Mouse (Mus musculus): ENCODE data around the gene Zfp184. TPM values are rescaled to one million over a fixed set of nuclear protein-coding genes. Genes with fewer than 3 reads are reported as not detected.

The Zfp184 gene
- total and polyA plus RNA-seq, 3 experiments = 0.42 to 1.0 TPM; not detected in 1

GRCm38 (mm10) chr13:21930981-21931380 is 13.9 kb upstream of the Zfp184 start:
- Histone ChIP-seq H3K27me3 (ENCODE audit: control insufficient read depth in 1 of 2, insufficient read depth in 2 of 2, low read length in 2 of 2) (no peaks in the 10 kb centered on the region), H3K9me3 (replicated peaks; ENCODE audit: insufficient read depth, low read length) (no peaks in the 10 kb centered on the region), H3K36me3 (ENCODE audit: control insufficient read depth in 1 of 2, insufficient read depth in 2 of 2, low read length in 2 of 2) (peaks cover 0 to 8% of the 10 kb centered on the region in 2 experiments; a peak in 1 of 4 replicates), H3K4me3 (ENCODE audit: control insufficient read depth in 1 of 2, insufficient read depth in 1 of 2, low read depth in 2 of 2, low read length in 2 of 2) (no peak overlapping the region), H3K9ac (ENCODE audit: control insufficient read depth, low read depth, low read length, poor library complexity, severe bottlenecking) (no peak overlapping the region), H3K79me2 (ENCODE audit: control insufficient read depth, insufficient read depth, low read length, poor library complexity) (no peaks in the 10 kb centered on the region), H3K27ac (ENCODE audit: control insufficient read depth, low read depth, low read length) (no peak overlapping the region), H3K4me1 (ENCODE audit: control insufficient read depth in 1 of 2, insufficient read depth in 2 of 2, low read length in 2 of 2) (peaks cover 0 to 2% of the 10 kb centered on the region in 2 experiments; a peak in 1 of 4 replicates)
- peak; percentile 75 for DNase-seq (ENCODE audit: low read depth, low spot score)
- TF ChIP-seq POLR2A (IDR thresholded peaks at IDR 0.05; ENCODE audit: control insufficient read depth in 1 of 2, insufficient read depth in 1 of 2, low read depth in 1 of 2, low read length in 2 of 2, poor library complexity in 1 of 2) = no peak
- no peak for TF ChIP-seq USF2 (IDR thresholded peaks at IDR 0.05; ENCODE audit: borderline replicate concordance in 1 of 2, insufficient read depth in 1 of 2, low read depth in 1 of 2, low read length in 2 of 2)
- no peak for TF ChIP-seq USF1 (IDR thresholded peaks at IDR 0.05; ENCODE audit: low read depth, low read length)
- peak; percentile 99 for TF ChIP-seq TBP (IDR thresholded peaks at IDR 0.05; ENCODE audit: low read depth, low read length)
- 0 out of 2 replicates have a peak, but pooled peaks have one; percentile 21 for TF ChIP-seq GATA1 (IDR thresholded peaks at IDR 0.05; ENCODE audit: low read depth, low read length)
- TF ChIP-seq MAZ (IDR thresholded peaks at IDR 0.05; ENCODE audit: low read depth, low read length) = no peak
- no peak for TF ChIP-seq MXI1 (IDR thresholded peaks at IDR 0.05; ENCODE audit: low read depth, low read length)

GRCm38 (mm10) chr13:21931740-21932139 is 13.2 kb upstream of the Zfp184 start:
- no peaks in the 10 kb centered on the region for H3K79me2 ChIP-seq (ENCODE audit: control insufficient read depth, insufficient read depth, low read length, poor library complexity)
- peak; percentile 42 for DNase-seq (ENCODE audit: low read depth, low spot score)
- H3K27me3 ChIP-seq (ENCODE audit: control insufficient read depth in 1 of 2, insufficient read depth in 2 of 2, low read length in 2 of 2) = no peaks in the 10 kb centered on the region
- no peaks in the 10 kb centered on the region for H3K4me1 ChIP-seq (ENCODE audit: control insufficient read depth in 1 of 2, insufficient read depth in 2 of 2, low read length in 2 of 2)
- H3K9me3 ChIP-seq (replicated peaks; ENCODE audit: insufficient read depth, low read length) = no peaks in the 10 kb centered on the region
- H3K36me3 ChIP-seq (ENCODE audit: control insufficient read depth in 1 of 2, insufficient read depth in 2 of 2, low read length in 2 of 2) = peaks cover 0 to 8% of the 10 kb centered on the region in 2 experiments; a peak in 1 of 4 replicates
- peak overlapping the region in 1 of 2 experiments; percentile 40; a peak in 2 of 4 replicates for H3K4me3 ChIP-seq (ENCODE audit: control insufficient read depth in 1 of 2, insufficient read depth in 1 of 2, low read depth in 2 of 2, low read length in 2 of 2)
- TF ChIP-seq TBP (IDR thresholded peaks at IDR 0.05; ENCODE audit: low read depth, low read length) (peak; percentile 94), MYC (IDR thresholded peaks at IDR 0.05; ENCODE audit: low read depth, low read length) (no peak)
- no peak overlapping the region for H3K9ac ChIP-seq (ENCODE audit: control insufficient read depth, low read depth, low read length, poor library complexity, severe bottlenecking)
- no peak overlapping the region for H3K27ac ChIP-seq (ENCODE audit: control insufficient read depth, low read depth, low read length)

GRCm38 (mm10) chr13:21933626-21934548 is 11.0 kb upstream of the Zfp184 start:
- no peak for TF ChIP-seq POLR2AphosphoS5 (IDR thresholded peaks at IDR 0.05; ENCODE audit: borderline replicate concordance, low read depth, low read length)
- 0 out of 2 replicates have a peak, but pooled peaks have one; percentile 34 for TF ChIP-seq GATA1 (IDR thresholded peaks at IDR 0.05; ENCODE audit: low read depth, low read length)
- peak; percentile 100 for TF ChIP-seq TBP (IDR thresholded peaks at IDR 0.05; ENCODE audit: low read depth, low read length)

More at GRCm38 (mm10) chr13:21933626-21934548, 11.0 kb upstream of the Zfp184 start:
- H3K36me3 ChIP-seq (ENCODE audit: control insufficient read depth in 1 of 2, insufficient read depth in 2 of 2, low read length in 2 of 2) = peaks cover 0 to 9% of the 10 kb centered on the region in 2 experiments; a peak in 2 of 4 replicates
- H3K4me1 ChIP-seq (ENCODE audit: control insufficient read depth in 1 of 2, insufficient read depth in 2 of 2, low read length in 2 of 2) = no peaks in the 10 kb centered on the region; a peak in 1 of 4 replicates
- H3K9me3 ChIP-seq (replicated peaks; ENCODE audit: insufficient read depth, low read length) = no peaks in the 10 kb centered on the region
- no peaks in the 10 kb centered on the region for H3K27me3 ChIP-seq (ENCODE audit: control insufficient read depth in 1 of 2, insufficient read depth in 2 of 2, low read length in 2 of 2)
- H3K9ac ChIP-seq (ENCODE audit: control insufficient read depth, low read depth, low read length, poor library complexity, severe bottlenecking) = peak overlapping the region; percentile 58
- H3K27ac ChIP-seq (ENCODE audit: control insufficient read depth, low read depth, low read length) = peak overlapping the region; percentile 28; the same call in 1 of the 2 replicates
- peak overlapping the region; percentile 46 to 82 for H3K4me3 ChIP-seq (ENCODE audit: control insufficient read depth in 1 of 2, insufficient read depth in 1 of 2, low read depth in 2 of 2, low read length in 2 of 2)
- peak; percentile 80 for DNase-seq (ENCODE audit: low read depth, low spot score)
- no peaks in the 10 kb centered on the region for H3K79me2 ChIP-seq (ENCODE audit: control insufficient read depth, insufficient read depth, low read length, poor library complexity)
